Mouse (Mus musculus) embryo, embryonic 9.5 days (tissue): ENCODE results near the gene Plch1.
A peak's percentile ranks its signal among the peaks of the same experiment; 100 is the strongest.

Experiments
- DNase-seq: peaks from one replicate; pipeline ENCODE4 v3.0.0-alpha.2; 2017; ENCODE audit errors: extremely low spot score

Plch1 gene

DNA sequence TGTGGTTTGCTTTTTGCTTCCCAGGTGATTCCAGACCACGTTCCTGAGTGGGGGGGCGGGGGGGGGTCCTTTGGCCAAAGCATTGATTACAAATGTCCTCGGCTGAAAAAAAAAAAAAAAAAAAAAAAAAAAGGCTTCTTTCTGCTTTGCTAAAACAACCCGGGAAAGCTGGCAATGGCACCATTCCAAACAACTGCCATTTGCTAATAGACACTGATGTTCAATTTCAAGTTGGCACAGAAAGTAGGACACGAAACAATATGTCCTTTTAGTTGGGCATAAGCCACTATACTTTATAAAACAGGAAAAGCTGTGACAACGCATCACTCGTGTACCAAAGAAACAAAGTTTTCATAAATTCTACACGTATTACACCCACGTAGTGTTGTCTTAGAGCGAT, 36.6 kb downstream of the Plch1 start:
- no peak for DNase-seq

DNA sequence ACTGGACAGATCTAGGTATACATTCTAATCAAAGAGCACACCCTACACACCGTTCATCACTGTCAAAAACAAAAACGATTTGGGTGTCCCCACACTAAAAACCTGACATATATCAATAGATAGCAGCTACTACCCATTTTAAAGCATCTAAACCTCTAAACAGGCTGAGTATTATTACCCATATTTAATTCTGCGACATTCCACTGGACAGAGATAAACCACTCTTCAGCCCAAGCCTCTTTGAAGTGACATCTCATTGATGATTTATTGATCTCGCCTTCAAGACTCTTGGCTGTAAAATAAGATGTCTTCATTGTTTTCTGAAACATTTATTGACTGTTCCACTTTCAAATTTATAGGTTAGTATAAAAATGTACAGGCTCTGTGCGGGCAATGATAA, 46.4 kb downstream of the Plch1 start:
- DNase-seq: no peak

DNA sequence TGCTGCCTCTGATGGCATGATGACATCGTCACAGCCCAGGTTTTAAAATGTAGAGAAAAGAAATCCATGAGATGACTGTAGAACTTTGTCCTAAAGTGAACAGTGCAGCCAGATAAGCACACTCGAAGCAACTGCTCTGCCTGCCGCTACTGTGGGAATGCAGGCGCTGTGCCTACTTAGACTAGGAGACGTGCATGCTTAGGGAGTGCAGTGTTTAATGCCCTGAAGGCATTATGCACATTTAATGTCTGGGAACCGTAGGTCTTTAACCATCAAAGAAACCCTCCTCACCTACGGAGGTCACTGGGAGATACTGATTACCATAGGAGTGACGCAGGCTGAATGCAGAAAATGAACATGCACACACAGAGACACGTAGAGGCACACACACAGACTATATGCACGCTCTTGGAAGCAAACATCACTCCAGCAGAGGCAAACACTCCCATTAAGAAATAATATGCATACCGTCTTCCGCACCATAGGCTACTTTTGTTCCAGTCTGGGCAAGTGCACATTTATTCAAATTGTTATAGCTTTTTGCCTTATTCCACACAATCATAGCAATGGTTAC, 48.1 kb downstream of the Plch1 start:
- DNase-seq: no peak

DNA sequence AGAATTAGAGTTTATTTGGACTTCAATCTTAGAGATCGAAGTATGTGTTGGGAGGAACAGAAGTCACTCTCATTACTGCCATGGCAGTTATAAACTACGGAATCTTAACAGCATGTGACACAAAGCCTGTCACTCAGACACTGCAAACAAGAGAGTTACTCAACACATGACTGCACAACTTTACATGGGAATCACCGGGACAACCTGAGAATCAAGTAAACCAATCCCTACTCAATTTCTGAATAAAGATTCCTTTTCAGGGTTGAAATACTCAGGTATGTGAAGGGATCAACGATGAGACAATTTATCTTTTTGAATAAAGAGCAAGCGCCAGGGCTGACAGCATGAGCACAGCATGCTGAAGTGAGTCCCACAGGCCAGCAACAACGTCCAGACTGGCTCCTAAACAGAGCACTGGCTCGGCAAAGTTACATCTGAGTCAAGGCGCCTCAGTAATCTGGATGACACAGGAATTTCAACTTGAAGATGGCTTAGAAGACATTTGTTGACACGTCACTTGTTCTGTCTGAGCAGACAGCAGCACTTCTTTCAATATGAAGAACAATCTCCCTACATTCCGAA, 49.4 kb downstream of the Plch1 start:
- peak; percentile 24 for DNase-seq

- no peak for DNase-seq
Measured at GRCm38 (mm10) chr3:63844141-63844540, 55.1 kb downstream of the Plch1 start.

GRCm38 (mm10) chr3:63842436-63842835, 56.8 kb downstream of the Plch1 start:
- peak; percentile 8 for DNase-seq

DNA sequence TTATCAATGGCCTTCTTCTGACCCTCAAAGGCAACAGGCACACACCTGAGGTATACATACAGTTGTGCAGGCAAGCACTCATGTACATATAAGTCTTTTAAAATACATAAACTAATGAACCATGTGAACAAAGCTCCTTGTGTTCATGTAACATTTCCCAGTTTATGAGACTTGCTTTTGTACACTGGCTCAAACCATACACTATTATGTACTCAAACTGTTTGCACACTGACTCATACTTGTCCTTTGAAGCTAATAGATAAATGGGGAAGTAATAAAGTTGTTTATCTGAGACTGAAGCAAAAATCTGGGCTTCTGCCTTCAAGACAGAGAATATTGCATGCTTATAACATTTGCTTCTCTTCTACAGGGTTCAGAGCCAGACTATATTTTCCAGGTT, 61.5 kb downstream of the Plch1 start:
- no peak for DNase-seq

DNA sequence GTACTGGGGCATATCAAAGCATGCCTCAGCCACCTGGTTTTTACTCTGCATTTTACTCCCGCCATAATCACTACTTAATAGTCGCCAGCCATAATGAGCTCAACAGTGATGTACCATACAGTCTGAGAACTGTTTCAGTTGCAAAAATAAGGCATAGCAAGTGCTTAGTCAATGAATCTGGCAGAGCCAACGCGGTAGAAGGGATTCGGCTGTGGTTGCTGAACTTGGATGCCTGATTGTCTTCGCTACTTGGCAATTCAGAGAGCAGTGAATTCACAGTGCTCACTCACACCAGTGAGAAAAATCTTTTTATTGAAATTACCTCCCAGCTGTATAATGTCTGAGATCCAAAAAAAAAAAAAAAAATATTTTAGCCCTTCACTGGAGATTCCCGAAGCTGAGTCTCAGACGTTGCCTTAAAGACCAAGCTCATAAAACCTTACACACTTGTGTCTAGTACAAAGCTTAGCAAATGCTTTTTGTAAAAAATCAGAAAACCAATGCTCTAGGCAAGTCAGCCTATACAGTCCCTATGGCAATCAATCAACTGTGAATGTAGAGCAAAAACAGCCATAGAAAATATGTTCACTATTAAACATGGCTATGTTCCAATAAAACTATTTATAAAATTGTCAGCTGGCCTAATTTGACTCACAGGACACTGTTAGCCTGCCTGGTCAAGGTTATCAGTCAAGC, 62.2 kb downstream of the Plch1 start:
- no peak for DNase-seq

GRCm38 (mm10) chr3:63835816-63836215, 63.5 kb downstream of the Plch1 start:
- DNase-seq: no peak

DNA sequence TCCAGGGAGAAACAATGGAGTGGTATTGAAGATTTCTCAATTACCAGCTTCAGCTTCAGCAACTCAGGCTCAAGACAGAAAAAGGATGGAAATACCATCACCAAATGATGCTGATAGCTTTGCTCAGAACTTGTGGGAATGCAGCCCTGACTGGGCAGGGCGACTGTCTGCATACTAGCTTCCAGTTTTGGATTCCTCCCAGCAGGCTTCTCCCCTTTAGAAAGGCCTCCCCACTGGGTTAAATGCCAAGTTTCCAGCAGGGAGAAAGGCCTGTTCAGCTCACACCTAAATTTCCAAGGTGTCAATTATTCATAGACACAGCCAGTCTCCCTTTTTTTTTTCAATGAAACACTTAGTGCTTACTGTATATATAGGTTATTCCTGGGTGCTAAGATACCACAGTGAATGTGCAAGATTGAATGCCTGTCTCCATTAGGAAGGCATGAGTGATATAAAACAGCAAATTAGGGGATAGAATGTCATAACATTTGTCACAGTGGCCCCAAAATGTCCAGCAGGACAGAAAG, 75.3 kb downstream of the Plch1 start:
- no peak for DNase-seq

- DNase-seq: no peak
Measured at GRCm38 (mm10) chr3:63822631-63823030, 76.6 kb downstream of the Plch1 start.

DNA sequence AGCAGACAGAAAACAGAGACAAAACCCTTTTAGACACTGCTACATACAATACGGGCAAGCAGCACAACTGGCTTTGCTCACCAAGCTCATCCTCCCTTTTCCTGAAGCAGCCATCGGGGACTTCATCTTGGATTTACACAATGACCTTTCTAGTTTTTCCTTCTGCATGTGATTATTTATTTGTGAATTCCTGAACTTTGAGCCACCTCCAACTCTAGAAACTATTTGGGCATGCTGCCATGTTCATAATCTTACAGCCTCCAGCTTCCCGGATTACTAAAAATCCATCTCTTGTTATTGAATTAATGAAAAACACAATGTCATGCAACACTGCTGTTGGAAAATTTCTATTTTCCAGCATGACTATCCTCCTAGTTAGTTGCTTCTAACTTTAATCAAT, 84.1 kb downstream of the Plch1 start:
- no peak for DNase-seq

- DNase-seq: no peak
Measured at GRCm38 (mm10) chr3:63814203-63814602, 85.1 kb downstream of the Plch1 start.

DNA sequence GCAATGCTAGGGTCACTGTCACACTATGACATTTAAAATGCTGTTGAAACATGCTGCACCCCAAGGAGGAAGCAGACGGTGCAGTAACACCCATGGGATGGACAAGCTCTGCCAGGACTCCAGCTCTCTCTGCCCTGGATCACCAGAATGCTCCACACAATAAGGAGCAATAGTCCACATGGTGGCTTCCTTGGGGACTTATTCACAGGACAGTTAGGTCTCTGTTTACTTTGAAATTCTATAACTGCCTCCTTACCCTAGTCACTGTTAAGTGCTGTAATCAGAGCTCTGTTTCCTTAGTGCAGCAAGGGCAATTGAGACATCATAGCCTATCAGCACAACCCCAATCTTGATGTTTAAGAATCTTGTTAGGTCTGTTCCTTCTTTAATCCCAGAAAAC, 92.4 kb downstream of the Plch1 start:
- no peak for DNase-seq

DNA sequence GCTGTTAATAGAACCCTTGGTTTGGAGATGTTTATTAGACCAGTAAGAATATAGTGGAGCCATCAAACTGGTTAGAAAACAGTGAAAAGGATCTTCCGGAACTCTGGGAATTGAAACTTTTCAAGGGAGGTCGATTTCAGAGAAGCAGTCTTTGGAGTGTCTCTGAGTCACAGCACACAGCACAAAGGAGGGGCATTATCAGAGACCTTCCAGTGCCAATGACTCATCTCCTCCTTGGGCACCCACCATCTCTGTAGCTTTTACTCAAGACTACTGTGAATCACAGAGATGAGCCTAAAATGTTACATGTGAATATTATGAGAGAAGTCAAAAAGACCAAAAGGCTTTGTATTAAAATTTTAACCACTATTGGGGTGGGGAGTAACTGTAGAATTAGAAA, 93.8 kb downstream of the Plch1 start:
- DNase-seq: no peak

GRCm38 (mm10) chr3:63800685-63801084, 98.6 kb downstream of the Plch1 start:
- no peak for DNase-seq

DNA sequence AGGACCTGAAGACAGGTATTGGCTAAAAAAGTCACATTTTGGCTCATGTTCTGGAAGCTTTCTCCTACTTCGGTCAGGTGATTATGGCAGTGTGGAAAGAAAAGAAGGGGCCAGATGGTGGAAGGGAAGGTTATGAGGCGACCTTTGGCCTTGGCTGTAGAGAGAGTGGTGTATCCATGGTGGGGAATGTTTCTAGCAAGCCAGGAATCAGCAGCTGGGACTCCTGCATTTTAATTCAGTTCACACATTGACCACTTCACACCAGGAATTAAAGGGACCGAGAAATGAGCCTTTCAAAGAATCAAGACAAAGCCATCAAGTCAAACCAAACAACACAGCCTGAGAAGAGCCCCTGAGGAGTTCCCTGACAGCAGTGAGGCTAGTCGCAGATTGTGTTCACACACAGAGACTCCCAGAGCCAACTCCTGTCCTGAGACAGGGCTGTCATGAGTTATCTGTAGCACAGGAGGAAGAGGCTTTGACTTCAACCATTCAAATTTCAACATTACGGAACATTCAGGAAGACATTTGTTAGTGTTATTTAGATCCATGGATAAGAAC, 112.4 kb downstream of the Plch1 start:
- no peak for DNase-seq

- no peak for DNase-seq
Measured at GRCm38 (mm10) chr3:63772617-63773305, 126.5 kb downstream of the Plch1 start.

GRCm38 (mm10) chr3:63760821-63761220, 138.5 kb downstream of the Plch1 start:
- no peak for DNase-seq

DNA sequence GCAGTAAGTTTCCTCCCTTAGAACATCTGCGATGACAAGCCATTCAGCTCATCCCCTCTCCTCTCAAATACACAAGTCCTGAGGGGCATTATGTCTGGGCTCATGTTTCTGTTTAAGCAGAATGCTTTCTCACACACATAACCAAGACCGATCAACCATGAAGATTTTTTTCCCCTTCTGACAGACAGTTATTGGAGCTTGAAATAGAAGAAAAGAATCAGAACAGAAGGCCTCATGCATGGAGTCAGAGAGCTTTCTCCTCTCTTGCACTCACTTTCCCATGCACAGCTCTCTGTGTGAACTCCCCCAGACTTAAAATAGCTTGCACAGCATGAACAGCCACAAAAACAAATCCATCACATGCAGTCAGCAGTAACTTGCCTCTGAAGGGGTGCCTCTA, 159.2 kb downstream of the Plch1 start:
- DNase-seq: peak; percentile 12

GRCm38 (mm10) chr3:63728325-63728724, 170.9 kb downstream of the Plch1 start:
- DNase-seq: no peak

GRCm38 (mm10) chr3:63726667-63727342, 172.5 kb downstream of the Plch1 start:
- DNase-seq: no peak
